Mouse (Mus musculus) embryo, embryonic 11.5 days (tissue): ENCODE measurements around the gene Nbr1.
"Not testable (repeated sequence)": the region's sequence is repeated elsewhere in the genome, so short reads cannot be mapped to it uniquely, and the experiment has no call there.

Source experiments
- DNase-seq: peaks from one replicate; pipeline ENCODE4 v3.0.0-alpha.2; 2012; ENCODE audit warnings: low read depth, low spot score

Gene Nbr1

GRCm38 (mm10) chr11:101618596-101618995 lies 66.6 kb downstream of the Nbr1 start:
- no peak for DNase-seq

GRCm38 (mm10) chr11:101620022-101620655 lies 68.2 kb downstream of the Nbr1 start:
- DNase-seq, result not testable (repeated sequence)

- no peak for DNase-seq
These were observed 74.7 kb downstream of the Nbr1 start for GRCm38 (mm10) chr11:101626649-101626994.

GRCm38 (mm10) chr11:101626995-101627856 lies 75.3 kb downstream of the Nbr1 start, which contains the start of gene Rdm1:
Gene Rdm1 (plus strand): TSS chr11:101627195.
- peak; percentile 79 for DNase-seq

GRCm38 (mm10) chr11:101627857-101628559 lies 76.1 kb downstream of the Nbr1 start:
- DNase-seq, result peak; percentile 83

DNA sequence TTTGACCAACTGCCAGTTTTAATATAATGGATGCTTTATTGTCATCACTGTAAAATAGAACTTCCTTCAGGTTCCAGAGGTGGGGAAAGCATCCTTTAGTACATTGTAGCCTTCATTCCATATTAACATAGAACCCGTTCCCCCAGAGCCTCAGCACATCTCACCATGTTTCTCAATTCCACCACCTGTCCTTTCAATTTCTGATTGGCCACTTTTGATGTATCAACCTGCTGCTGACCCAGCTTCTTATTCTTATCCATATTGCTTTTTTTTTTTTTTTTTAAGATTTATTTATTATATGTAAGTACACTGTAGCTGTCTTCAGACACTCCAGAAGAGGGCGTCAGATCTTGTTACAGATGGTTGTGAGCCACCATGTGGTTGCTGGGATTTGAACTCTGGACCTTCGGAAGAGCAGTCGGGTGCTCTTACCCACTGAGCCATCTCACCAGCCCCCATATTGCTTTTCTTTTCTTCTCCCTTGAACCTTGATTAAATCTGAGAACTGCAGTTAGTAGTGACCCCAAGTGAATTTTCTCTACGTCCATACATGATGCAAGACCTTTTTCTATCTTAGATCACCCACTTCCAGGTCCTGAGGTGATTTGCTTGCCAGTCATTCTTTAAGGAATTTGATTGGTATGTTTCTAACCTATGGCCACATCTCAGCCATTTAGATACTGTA lies 76.9 kb downstream of the Nbr1 start:
- DNase-seq, result not testable (repeated sequence)
